ENCODE assay signal across 14 mouse cellular contexts in genomic region chr1:186031951-186032350, GRCm38 (mm10).
"Had no signal": no experiment of that assay in that cellular context is flagged by ENCODE, and none has a peak within 500 bp of the region (broad histone marks: within the 10 kb centered on the region; RNA-seq: fewer than 3 reads in every experiment).

No protein-coding gene starts in this region.

- H3K4me1 ChIP-seq: liver, embryonic 13.5 days; midbrain, embryonic 12.5 days; midbrain, embryonic 15.5 days; neural tube, embryonic 12.5 days; neural tube, embryonic 15.5 days had no signal

- DNase-seq: kidney, adult 8-10 months; kidney, postnatal 25 days; layer of hippocampus, adult 9-11 months; liver, embryonic 13.5 days; lung, embryonic 14.5 days; right cerebral cortex, adult 18-20 months; right cerebral cortex, postnatal 14 days; right cerebral cortex, postnatal 4 days; thymus, postnatal 25 days had no signal

- H3K4me3 ChIP-seq: layer of hippocampus, adult 2 months; liver, embryonic 13.5 days; midbrain, embryonic 12.5 days; midbrain, embryonic 15.5 days; neural tube, embryonic 12.5 days; neural tube, embryonic 15.5 days had no signal
